Mouse (Mus musculus): ENCODE results near the gene Apol8. TPM values are rescaled to one million over a fixed set of nuclear protein-coding genes. Genes with fewer than 3 reads are reported as not detected.

Apol8 gene
- total RNA-seq (2014; rRNA removed; ENCODE audit: low replicate concordance), result 0.46 TPM in 1 of 2 replicates, not detected in the other
- polyA plus RNA-seq (2015; fragmentation: Nextera tagmentation; extraction: Ambion mirVana), result 0.04 TPM in 1 of 2 replicates, not detected in the other

DNA sequence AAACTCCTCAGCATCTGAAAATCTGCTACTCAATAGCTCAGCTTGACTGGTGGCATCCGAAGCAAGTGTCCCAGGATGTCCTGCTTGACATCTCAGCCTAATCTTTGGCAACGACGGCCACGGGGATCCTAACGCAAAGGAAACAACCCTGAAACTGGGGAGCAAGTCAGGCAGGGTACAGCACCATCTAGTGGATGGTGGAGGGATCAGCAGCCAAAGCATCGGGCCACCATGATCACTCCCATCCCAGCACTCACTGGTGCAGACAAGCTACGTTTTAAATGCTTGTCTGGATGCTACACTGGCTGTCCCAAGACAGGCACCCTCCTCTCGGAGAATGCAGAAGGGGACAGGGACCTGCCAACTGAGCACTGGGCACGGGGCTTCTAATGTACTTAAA is at the start of gene Apol8:
Apol8 (minus strand) TSS at position 156 of the 400 bp plus-strand sequence.
- H3K36me3 ChIP-seq (replicated peaks; ENCODE audit: control insufficient read depth, insufficient read depth, low read length), result peaks cover 21% of the 10 kb centered on the region
- no peak within 1 kb of the TSS for H3K9ac ChIP-seq (replicated peaks; ENCODE audit: low read depth, low read length)
- H3K27me3 ChIP-seq (ENCODE audit: control insufficient read depth, insufficient read depth, low read length), result no peaks in the 10 kb centered on the region
- ATAC-seq (ENCODE audit: insufficient read depth, low read depth), result no peak
- WGBS, result 5% methylated on average over 9 of the region's 9 CpGs
- TF ChIP-seq CTCF (IDR thresholded peaks at IDR 0.05; ENCODE audit: low read depth) (peak; percentile 92), EP300 (IDR thresholded peaks at IDR 0.05; ENCODE audit: low read depth) (no peak)
- no peak within 1 kb of the TSS for H3K27ac ChIP-seq (ENCODE audit: low read depth)
- no peak within 1 kb of the TSS for H3K4me3 ChIP-seq (ENCODE audit: low read depth, low read length)
- no peaks in the 10 kb centered on the region for H3K4me1 ChIP-seq (ENCODE audit: control insufficient read depth, insufficient read depth)
- H3K4me2 ChIP-seq (ENCODE audit: low read depth, low read length), result no peak within 1 kb of the TSS
- no peaks in the 10 kb centered on the region for H3K9me3 ChIP-seq (replicated peaks; ENCODE audit: control insufficient read depth, low read length)
- peak; percentile 53 for DNase-seq (ENCODE audit: low spot score)

DNA sequence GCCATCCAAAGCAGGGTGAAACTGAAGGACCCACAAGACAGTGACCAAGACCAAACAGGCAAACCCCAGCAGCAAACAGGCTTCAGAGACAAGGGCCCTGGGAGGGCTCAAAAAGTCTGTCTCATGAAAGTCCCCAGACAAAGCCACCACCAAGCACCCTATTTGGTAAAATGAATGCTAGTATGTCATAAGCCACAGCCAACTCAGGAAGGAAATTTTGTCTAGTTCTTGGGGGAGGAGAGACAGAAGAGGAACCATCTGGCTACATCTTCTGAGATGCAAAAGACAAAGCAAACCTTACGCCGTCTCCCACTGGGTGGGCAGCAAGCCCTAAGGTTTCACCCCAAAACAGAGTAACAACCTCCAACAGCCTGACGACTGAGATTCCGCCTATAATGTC is 48.9 kb upstream of the Apol8 start:
- ATAC-seq (ENCODE audit: insufficient read depth, low read depth) (no peak), DNase-seq (ENCODE audit: low spot score) (no peak)
- H3K9ac ChIP-seq (replicated peaks; ENCODE audit: low read depth, low read length), result no peak overlapping the region
- peaks cover 71% of the 10 kb centered on the region for H3K4me1 ChIP-seq (ENCODE audit: control insufficient read depth, insufficient read depth)
- H3K9me3 ChIP-seq (replicated peaks; ENCODE audit: control insufficient read depth, low read length), result no peaks in the 10 kb centered on the region
- H3K4me2 ChIP-seq (ENCODE audit: low read depth, low read length), result no peak overlapping the region
- TF ChIP-seq CTCF (IDR thresholded peaks at IDR 0.05; ENCODE audit: low read depth), result no peak
- no peak overlapping the region for H3K4me3 ChIP-seq (ENCODE audit: low read depth, low read length)
- peak overlapping the region; percentile 69 for H3K27ac ChIP-seq (ENCODE audit: low read depth)
- no peaks in the 10 kb centered on the region for H3K27me3 ChIP-seq (ENCODE audit: control insufficient read depth, insufficient read depth, low read length)
- H3K36me3 ChIP-seq (replicated peaks; ENCODE audit: control insufficient read depth, insufficient read depth, low read length), result peaks cover 56% of the 10 kb centered on the region
- 73% methylated on average over 4 of the region's 4 CpGs for WGBS

DNA sequence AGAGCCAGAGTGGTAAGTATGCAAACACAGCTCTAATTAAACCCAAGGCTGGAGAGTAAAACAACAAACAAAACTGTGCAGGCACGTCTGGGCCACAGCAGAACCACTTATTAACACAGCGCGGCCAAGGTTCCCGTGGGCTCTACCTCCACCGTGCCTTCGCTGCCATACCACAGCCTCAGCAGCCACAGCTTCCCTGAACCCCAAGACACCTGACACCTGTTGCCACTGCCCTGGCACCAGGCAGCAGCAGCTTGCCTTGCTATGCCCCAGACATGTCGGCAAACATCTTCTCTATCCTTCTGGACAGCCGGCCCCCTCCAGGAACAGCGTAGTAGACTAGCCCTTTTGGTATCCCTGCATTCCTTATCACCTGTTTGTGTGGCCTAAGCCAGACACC is 48.1 kb upstream of the Apol8 start:
- Histone ChIP-seq H3K4me1 (ENCODE audit: control insufficient read depth, insufficient read depth) (peaks cover 73% of the 10 kb centered on the region), H3K27me3 (ENCODE audit: control insufficient read depth, insufficient read depth, low read length) (no peaks in the 10 kb centered on the region), H3K27ac (ENCODE audit: low read depth) (peak overlapping the region; percentile 77), H3K4me3 (ENCODE audit: low read depth, low read length) (no peak overlapping the region), H3K36me3 (replicated peaks; ENCODE audit: control insufficient read depth, insufficient read depth, low read length) (peaks cover 56% of the 10 kb centered on the region), H3K9me3 (replicated peaks; ENCODE audit: control insufficient read depth, low read length) (no peaks in the 10 kb centered on the region), H3K4me2 (ENCODE audit: low read depth, low read length) (no peak overlapping the region), H3K9ac (replicated peaks; ENCODE audit: low read depth, low read length) (no peak overlapping the region; the same call in 1 of the 2 replicates)
- DNase-seq (ENCODE audit: low spot score), result no peak
- 67% methylated on average over 9 of the region's 9 CpGs for WGBS
- TF ChIP-seq CTCF (IDR thresholded peaks at IDR 0.05; ENCODE audit: low read depth), result no peak
- TF ChIP-seq EP300 (IDR thresholded peaks at IDR 0.05; ENCODE audit: low read depth), result no peak
- no peak for ATAC-seq (ENCODE audit: insufficient read depth, low read depth)

DNA sequence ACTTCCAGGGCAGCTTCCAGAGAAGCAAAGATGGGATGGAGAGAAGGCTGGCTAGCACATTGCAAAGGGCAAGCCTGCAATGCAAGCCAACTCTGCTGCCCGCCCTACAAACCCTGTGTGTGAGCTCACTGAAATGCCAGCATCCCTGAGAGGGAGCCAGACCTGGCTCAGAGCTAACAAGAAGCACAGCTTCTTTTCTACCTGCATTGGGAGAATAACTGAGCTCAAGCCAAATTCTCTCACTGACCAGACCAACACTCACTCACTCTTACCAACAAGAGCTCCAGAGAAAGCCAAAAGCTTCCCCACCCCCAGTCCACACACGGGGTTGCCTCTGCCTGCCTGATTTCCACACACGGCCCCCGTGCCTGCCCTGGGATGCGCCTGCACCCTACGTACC is 47.7 kb upstream of the Apol8 start:
- Histone ChIP-seq H3K4me2 (ENCODE audit: low read depth, low read length) (no peak overlapping the region), H3K4me3 (ENCODE audit: low read depth, low read length) (no peak overlapping the region), H3K9me3 (replicated peaks; ENCODE audit: control insufficient read depth, low read length) (no peaks in the 10 kb centered on the region), H3K4me1 (ENCODE audit: control insufficient read depth, insufficient read depth) (peaks cover 78% of the 10 kb centered on the region), H3K27ac (ENCODE audit: low read depth) (peak overlapping the region; percentile 77), H3K27me3 (ENCODE audit: control insufficient read depth, insufficient read depth, low read length) (no peaks in the 10 kb centered on the region), H3K9ac (replicated peaks; ENCODE audit: low read depth, low read length) (no peak overlapping the region), H3K36me3 (replicated peaks; ENCODE audit: control insufficient read depth, insufficient read depth, low read length) (peaks cover 53% of the 10 kb centered on the region)
- WGBS, result 62% methylated on average over 6 of the region's 6 CpGs
- TF ChIP-seq EP300 (IDR thresholded peaks at IDR 0.05; ENCODE audit: low read depth), result no peak
- no peak for TF ChIP-seq CTCF (IDR thresholded peaks at IDR 0.05; ENCODE audit: low read depth)
- no peak for ATAC-seq (ENCODE audit: insufficient read depth, low read depth)
- no peak for DNase-seq (ENCODE audit: low spot score)

DNA sequence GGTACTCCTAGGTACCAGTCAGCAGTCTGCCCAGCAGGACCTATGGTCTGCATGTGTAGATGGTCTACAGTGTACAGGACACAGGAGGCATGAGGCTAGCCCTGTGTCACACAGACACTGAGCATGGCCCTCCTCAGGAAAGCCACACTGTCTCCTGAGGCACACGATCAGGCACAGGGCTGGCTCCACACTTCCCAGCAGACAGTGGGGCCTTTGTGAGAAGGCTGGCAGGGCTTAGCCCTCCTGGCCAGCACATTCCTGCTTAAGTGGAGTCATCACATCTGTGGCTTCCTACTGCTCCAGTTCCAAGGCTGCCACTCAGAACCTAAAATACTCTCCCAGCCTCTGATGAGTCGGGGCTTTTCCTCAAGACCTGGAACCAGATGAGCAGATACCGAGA is 46.9 kb upstream of the Apol8 start:
- TF ChIP-seq CTCF (IDR thresholded peaks at IDR 0.05; ENCODE audit: low read depth) (no peak), EP300 (IDR thresholded peaks at IDR 0.05; ENCODE audit: low read depth) (no peak)
- no peaks in the 10 kb centered on the region for H3K9me3 ChIP-seq (replicated peaks; ENCODE audit: control insufficient read depth, low read length)
- H3K36me3 ChIP-seq (replicated peaks; ENCODE audit: control insufficient read depth, insufficient read depth, low read length), result peaks cover 52% of the 10 kb centered on the region
- DNase-seq (ENCODE audit: low spot score) (no peak), ATAC-seq (ENCODE audit: insufficient read depth, low read depth) (peak; percentile 61)
- H3K9ac ChIP-seq (replicated peaks; ENCODE audit: low read depth, low read length), result no peak overlapping the region
- no peaks in the 10 kb centered on the region for H3K27me3 ChIP-seq (ENCODE audit: control insufficient read depth, insufficient read depth, low read length)
- no peak overlapping the region for H3K4me2 ChIP-seq (ENCODE audit: low read depth, low read length)
- 25% methylated on average over 3 of the region's 3 CpGs for WGBS
- no peak overlapping the region for H3K4me3 ChIP-seq (ENCODE audit: low read depth, low read length)
- peaks cover 80% of the 10 kb centered on the region for H3K4me1 ChIP-seq (ENCODE audit: control insufficient read depth, insufficient read depth)
- peak overlapping the region; percentile 77 for H3K27ac ChIP-seq (ENCODE audit: low read depth)

DNA sequence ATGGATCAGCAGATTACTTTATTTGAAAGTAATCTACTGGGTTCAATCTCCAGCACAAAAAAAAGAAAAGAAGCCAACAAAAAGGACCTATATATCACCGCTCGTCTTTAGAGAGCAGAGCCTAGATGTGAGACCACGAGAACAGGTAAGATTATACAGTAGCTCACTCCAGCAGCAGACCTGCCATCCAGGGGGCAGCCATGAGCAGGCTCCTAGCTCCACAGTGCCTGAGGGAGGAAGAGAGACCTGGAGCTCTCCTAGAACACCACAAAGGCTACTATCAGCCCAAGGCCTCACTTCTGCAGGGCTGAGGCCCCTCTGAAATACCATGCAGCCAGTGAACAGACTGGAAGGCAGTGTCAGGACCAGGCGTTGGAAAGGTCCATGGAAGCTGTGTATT is 46.2 kb upstream of the Apol8 start:
- TF ChIP-seq EP300 (IDR thresholded peaks at IDR 0.05; ENCODE audit: low read depth) (no peak), CTCF (IDR thresholded peaks at IDR 0.05; ENCODE audit: low read depth) (peak; percentile 31; the same call in 1 of the 2 replicates)
- 61% methylated on average over 4 of the region's 4 CpGs for WGBS
- Histone ChIP-seq H3K9ac (replicated peaks; ENCODE audit: low read depth, low read length) (no peak overlapping the region), H3K4me3 (ENCODE audit: low read depth, low read length) (no peak overlapping the region), H3K9me3 (replicated peaks; ENCODE audit: control insufficient read depth, low read length) (no peaks in the 10 kb centered on the region), H3K27ac (ENCODE audit: low read depth) (peak overlapping the region; percentile 77), H3K4me1 (ENCODE audit: control insufficient read depth, insufficient read depth) (peaks cover 87% of the 10 kb centered on the region), H3K36me3 (replicated peaks; ENCODE audit: control insufficient read depth, insufficient read depth, low read length) (peaks cover 44% of the 10 kb centered on the region), H3K27me3 (ENCODE audit: control insufficient read depth, insufficient read depth, low read length) (no peaks in the 10 kb centered on the region), H3K4me2 (ENCODE audit: low read depth, low read length) (no peak overlapping the region)
- no peak for ATAC-seq (ENCODE audit: insufficient read depth, low read depth)
- DNase-seq (ENCODE audit: low spot score), result no peak
